Mouse (Mus musculus) olfactory bulb, adult 2 months (tissue): ENCODE measurements around the gene Taar9.

Experiments used
- CTCF ChIP-seq: fragments of 200-500 bp; IDR thresholded peaks from 2 replicates; pipeline ENCODE4 v1.5.1; 2012; ENCODE audit warnings: low read depth, mild to moderate bottlenecking, low read length, moderate library complexity; ENCODE audit not compliant: insufficient read depth
- POLR2A ChIP-seq: fragments of 200-500 bp; IDR thresholded peaks from 2 replicates; pipeline ENCODE4 v1.6.1; 2012; ENCODE audit warnings: mild to moderate bottlenecking, low read depth, low read length, moderate library complexity; ENCODE audit not compliant: insufficient read depth

GRCm38 (mm10) chr10:24058986-24059385 is 50.3 kb downstream of the Taar9 start:
- TF ChIP-seq CTCF (no peak), POLR2A (no peak)
